Mouse (Mus musculus): Measurements from ENCODE around the gene Galnt6.
"Not testable (repeated sequence)": the region's sequence is repeated elsewhere in the genome, so short reads cannot be mapped to it uniquely, and the experiment has no call there.

Galnt6 gene

DNA sequence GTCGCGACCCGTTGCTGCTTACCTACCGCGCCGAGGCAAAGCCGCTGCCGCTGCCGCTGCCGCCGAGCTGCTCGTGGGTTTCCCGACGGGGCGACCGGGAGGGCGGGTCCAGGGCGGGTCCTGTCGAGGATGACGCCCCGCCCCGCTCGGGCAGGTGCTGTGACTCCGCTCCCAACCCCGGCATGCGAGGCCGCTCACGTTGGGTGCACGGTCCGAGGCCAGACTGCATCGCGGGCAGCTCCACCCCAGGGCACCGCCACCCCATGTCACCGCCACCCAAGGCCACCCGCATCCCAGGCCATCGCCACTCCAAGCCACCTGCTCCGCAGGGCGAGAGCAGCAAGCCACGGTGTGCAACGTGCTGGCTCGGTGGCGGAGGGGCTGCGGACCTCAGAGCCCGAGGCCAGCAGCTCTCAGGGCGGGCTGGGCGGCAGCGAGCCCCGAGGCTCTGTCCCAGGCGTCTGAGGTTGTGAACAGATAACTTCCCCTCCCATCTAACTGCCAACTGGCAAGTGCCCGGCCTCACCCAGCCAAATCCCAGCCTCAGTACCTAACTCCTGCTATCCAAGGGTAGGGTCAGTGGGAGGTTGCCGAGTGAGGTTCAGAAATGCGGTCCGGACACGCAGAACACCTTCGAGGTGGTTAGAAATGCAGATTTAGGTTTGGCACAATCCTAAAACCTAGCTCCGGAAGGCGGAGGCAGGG is at the start of gene Galnt6:
Gene Galnt6, minus strand, starts transcription at position 96 of the 705 bp plus-strand sequence.
- DNase-seq (ENCODE audit: low read depth, low spot score) = no peak

DNA sequence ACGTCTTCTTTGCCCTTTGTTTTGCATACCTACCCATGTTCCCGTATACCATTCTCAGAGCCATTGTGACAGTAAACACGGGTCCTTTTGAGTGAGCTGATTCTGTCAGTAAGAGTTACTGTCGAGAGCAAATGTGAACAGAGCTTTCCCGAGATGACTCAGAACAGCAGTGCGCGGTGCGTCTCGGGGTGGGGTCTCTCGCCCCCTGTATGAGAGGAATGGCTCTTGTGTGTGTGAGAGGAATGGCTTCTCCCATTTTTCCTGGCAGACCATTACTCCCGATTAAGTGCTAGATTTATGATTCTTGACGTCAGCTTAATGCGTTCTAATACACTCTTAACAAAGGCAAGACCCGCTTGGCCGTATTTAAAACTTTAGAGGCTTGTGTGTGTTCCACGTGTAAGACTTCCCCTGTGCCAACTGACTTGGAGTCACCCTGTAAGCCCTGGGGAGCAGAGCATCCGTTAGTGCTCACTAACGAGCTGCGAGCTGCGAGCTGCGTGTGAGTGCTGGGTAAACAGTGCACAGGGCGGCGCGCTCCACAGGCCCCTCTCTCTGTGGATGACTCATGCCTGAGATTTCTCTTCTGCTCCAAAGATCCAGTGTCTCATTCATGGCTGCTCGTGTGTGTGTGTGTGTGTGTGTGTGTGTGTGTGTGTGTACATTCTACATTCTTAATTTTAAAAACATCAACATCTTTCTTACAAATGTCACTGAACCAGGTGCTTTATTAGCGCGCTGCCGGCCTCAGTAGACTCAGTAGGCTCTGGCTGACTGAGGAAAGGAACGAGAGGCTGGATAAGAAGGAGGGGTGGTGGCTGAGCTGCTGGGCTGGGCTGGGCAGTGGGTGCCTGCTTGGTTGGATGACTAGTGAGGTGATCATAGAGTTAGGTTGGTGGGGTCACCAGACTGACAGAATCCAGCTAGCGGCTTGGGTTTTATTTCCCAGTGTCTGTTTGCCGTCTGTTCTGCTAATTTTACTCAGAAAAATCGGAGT is 48.1 kb upstream of the Galnt6 start:
- DNase-seq (ENCODE audit: low read depth, low spot score) = no peak

DNA sequence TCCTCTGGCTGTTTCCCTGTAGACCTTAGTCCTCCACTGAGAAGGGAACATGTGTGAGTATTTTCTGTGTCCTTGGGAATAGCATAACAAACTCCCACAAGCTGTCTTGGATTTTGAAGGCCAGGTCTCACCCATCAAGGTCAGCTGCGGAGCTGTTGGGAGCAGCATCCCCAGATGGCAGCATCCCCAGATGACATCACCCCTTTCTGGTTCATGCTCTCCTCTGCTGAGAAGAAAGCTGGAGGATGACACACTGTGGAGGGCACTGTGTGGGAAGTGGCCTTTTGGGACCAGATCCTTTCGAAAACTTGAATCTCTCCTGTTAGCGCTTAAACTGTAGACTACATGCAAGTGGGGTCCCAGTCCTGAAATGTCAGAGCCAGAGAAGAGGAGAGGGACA is 47.2 kb upstream of the Galnt6 start:
- no peak for DNase-seq (ENCODE audit: low read depth, low spot score)

DNA sequence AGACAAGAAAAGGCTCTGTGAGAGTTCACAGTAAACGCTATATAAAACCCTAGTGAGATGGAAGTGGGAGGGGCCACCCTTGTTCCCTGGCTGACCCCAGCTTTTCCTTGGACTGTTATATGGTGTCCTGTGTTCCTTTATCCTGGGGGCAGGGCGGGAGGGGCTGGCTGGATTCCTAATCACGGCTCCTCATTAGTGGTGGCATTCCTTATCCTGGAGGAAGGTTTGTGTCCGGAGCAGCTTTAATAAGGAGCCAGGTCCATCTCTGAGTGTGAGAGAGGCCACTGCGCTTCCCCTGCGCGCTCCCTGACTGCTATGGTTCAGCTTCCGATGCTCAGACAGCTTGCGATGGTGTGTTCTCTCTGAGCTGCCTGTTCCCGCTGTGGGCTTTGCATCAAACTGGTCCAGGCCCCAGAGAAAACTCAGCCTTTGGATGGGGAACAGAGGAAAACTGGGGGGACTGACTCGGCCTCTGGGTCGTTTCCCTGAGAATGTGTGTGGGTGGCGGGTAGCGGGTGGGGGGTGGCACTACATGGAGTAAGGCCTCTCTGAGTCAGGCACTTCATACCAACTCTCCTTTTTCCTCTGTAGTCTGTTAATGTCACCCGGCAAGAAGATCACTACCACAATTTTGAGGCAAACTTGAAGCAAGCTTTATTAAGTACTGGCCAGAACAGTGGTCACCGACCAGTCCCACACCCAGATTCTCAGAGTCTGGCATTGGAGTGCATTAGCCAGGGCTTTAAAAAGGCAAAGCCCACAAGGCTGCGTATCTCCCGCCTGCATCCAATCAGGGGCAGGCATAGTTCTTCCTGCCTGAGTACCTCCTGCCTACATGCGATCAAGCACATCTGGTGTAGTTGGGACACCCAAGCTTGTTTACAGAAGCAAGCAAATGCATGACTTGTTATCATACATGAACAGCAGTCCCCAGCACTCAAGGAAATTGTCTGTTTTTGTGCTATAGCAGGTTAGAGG is 46.3 kb upstream of the Galnt6 start:
- no peak for DNase-seq (ENCODE audit: low read depth, low spot score)

GRCm38 (mm10) chr15:100773859-100774258 is 44.7 kb upstream of the Galnt6 start:
- not testable (repeated sequence) for DNase-seq (ENCODE audit: low read depth, low spot score)

GRCm38 (mm10) chr15:100772685-100773084 is 43.5 kb upstream of the Galnt6 start:
- no peak for DNase-seq (ENCODE audit: low read depth, low spot score)

DNA sequence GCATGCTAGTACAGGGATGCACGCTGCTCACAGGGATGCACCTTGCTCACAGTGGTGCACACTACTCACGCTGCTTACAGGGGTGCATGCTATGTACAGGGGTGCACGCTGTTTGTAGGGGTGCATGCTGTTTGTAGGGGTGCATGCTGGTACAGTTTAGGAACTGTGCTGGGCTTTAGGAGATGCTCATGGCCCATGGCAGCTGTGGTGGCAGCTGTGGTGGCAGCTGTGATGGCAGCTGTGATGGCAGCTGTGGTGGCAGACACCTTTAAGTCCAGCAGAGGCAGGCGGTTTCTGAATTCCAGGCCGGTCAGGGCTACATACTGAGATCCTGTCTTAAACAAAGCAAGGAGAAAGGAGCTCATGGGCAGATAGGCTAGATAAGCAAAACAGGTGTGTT is 41.2 kb upstream of the Galnt6 start:
- DNase-seq (ENCODE audit: low read depth, low spot score) = no peak

DNA sequence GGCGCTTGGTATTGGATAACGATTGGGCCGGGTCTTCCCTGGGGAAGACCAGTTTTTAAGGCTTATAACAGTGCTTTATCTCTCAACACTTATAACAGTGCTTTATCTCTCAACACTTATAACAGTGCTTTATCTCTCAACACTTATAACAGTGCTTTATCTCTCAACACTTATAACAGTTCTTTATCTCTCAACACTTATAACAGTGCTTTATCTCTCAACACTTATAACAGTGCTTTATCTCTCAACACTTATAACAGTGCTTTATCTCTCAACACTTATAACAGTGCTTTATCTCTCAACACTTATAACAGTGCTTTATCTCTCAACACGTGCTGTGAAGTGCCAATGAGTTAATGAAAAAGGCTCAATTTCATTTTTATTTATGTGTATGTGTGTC is 39.8 kb upstream of the Galnt6 start:
- DNase-seq (ENCODE audit: low read depth, low spot score) = not testable (repeated sequence)

- DNase-seq (ENCODE audit: low read depth, low spot score) = no peak
Measured at GRCm38 (mm10) chr15:100767851-100768250, 38.7 kb upstream of the Galnt6 start.

GRCm38 (mm10) chr15:100766826-100767225 is 37.6 kb upstream of the Galnt6 start:
- DNase-seq (ENCODE audit: low read depth, low spot score) = no peak

DNA sequence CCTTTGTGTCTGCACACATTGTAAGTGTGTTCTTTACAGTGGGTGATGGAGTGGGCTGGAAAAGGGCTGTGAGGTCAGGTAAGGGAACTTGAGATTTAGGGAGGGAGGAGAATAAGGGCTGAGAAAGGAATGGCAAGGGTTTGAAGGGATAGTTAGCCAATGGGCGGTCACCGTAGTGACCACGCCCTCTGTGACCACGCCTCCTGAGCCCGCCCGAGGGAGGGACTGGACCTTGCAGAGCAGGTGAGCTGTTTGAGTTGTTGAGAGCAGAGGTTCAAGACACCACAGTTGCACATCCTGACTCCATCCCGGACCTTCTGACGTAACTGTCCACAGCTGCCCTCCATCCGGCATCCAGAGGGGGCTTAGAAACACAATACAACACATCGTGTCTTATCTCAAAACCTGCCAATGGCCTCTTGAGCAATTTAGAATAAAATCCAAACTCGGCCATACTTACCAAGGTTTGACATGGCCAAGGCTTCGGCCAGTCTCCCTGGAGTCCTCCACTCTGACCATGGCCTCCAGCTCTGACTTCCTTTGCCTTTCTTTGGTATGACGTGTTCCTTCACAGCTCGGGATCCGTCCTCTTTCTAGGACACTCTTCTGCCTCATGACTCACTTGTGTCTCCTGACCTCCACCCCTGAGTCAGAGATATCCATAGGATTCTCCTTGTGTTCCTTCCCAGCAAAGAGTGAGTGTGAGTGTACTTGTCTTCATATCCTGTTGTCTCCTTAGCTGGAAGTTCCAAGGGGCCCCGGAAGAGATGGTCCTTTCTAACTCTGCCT is 35.2 kb upstream of the Galnt6 start:
- no peak for DNase-seq (ENCODE audit: low read depth, low spot score)

- DNase-seq (ENCODE audit: low read depth, low spot score) = no peak
Measured at GRCm38 (mm10) chr15:100762649-100763048, 33.5 kb upstream of the Galnt6 start.

DNA sequence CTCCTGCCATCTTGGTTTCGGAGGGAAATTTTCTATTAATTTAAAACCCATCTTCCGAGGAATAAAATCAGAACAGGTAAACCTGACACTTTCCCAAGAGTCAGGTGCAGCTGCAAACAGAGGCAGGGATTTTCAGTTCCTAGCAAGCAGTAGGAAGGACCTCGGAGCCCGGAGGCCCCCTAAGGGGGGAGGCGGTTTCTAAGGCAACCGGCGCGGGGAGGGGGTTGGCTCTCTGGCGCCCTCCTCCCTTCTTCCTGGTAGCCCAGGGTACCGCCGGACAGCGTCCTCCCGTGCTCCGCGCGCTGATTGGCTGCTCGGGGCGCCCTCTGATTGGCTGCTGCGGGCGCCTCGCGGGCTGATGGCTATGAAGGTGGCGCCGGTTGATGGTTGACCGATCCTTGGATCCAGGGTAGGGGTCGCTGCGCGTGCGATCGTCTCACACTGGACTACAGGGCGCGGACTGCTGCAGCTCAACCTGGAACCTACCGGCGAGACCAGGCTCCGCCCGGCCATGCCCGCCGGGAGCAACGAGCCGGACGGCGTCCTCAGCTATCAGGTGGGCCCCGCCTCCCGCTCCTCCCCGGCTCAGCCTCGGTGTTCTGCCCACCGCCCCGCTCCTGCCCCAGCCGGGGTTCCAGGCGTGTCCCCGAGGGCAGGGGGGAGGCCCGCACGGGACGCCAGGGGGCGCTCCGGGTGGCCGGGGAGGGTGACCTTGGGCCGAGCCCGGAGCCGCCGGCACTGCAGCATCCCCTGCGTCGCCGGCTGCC is 32.4 kb upstream of the Galnt6 start, which contains the start of gene Slc4a8:
Gene Slc4a8, plus strand, starts transcription at position 329 of the 767 bp plus-strand sequence.
- no peak for DNase-seq (ENCODE audit: low read depth, low spot score)

DNA sequence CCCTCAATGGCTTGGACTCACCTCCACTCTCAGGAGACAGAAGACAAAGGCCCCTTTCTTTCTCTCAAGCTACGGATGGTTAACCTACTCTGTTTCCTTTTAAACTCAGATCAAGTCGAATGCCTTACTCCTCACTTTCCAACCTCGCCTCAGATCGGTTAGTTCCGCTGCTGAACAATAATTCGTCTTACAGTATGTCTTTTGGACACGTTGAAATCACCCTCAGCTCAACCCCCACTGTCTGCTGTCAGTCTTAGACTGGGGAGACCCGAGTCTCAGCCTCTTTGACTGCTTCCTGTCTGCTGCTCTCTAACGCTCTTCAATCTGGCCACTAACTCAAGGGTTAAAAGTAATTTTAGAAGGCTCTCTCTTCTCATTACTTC is 31.9 kb upstream of the Galnt6 start:
- DNase-seq (ENCODE audit: low read depth, low spot score) = no peak

- DNase-seq (ENCODE audit: low read depth, low spot score) = no peak
Measured at GRCm38 (mm10) chr15:100759286-100759685, 30.1 kb upstream of the Galnt6 start.

- no peak for DNase-seq (ENCODE audit: low read depth, low spot score)
Measured at GRCm38 (mm10) chr15:100757527-100757978, 28.4 kb upstream of the Galnt6 start.

- no peak for DNase-seq (ENCODE audit: low read depth, low spot score)
Measured at GRCm38 (mm10) chr15:100755881-100756624, 26.9 kb upstream of the Galnt6 start.

DNA sequence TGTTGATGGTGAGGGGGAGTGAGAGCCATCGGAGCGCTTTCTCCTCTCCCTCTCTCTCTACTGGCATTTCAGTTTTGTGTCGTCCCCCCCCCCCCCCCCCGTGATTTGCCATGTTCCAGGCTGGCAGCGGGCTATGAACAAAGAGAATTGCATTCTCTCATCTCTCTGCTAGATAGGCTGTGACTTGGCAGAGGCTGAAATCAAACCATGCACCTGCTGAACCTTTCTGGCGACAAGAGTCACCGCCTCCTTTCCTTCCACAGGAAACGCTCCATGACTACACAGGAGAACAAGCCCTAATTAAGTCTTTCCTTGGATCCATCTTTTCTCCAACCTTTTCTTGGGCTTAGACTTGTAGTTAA is 26.3 kb upstream of the Galnt6 start:
- DNase-seq (ENCODE audit: low read depth, low spot score) = no peak
